Mouse (Mus musculus) limb, embryonic 13.5 days (tissue): ENCODE data around the gene Rnf217. TPM values are rescaled to one million over a fixed set of nuclear protein-coding genes. Genes with fewer than 3 reads are reported as not detected.

ENCODE experiments used
- ATAC-seq: fragments of 200-750 bp; cut with Nextera tagmentation; 2 replicates; pipeline ENCODE4 v1.8.0; 2017; ENCODE audit warnings: low read depth, moderate number of reproducible peaks, moderate TSS enrichment; ENCODE audit not compliant: low FRiP score
- H3K27ac ChIP-seq: fragments of 300-500 bp; sonication (generic); 2 replicates; pipeline ENCODE4 v1.5.1; 2015; ENCODE audit warnings: inconsistent platforms, mild to moderate bottlenecking, moderate library complexity
- H3K27me3 ChIP-seq: fragments of 300-500 bp; sonication (generic); 2 replicates; pipeline ENCODE4 v1.6.1; 2015; ENCODE audit warnings: mild to moderate bottlenecking, inconsistent platforms
- H3K36me3 ChIP-seq: fragments of 300-500 bp; sonication (generic); 2 replicates; pipeline ENCODE4 v1.6.1; 2015; ENCODE audit warnings: inconsistent platforms, mild to moderate bottlenecking, moderate library complexity
- H3K4me1 ChIP-seq: fragments of 300-500 bp; sonication (generic); 2 replicates; pipeline ENCODE4 v1.6.1; 2015; ENCODE audit warnings: inconsistent platforms
- H3K4me2 ChIP-seq: fragments of 300-500 bp; sonication (generic); replicated peaks from 2 replicates; pipeline ENCODE4 v1.6.1; 2015; ENCODE audit warnings: inconsistent platforms, mild to moderate bottlenecking, moderate library complexity
- H3K4me3 ChIP-seq: fragments of 300-500 bp; sonication (generic); 2 replicates; pipeline ENCODE4 v1.5.1; 2015; ENCODE audit warnings: moderate library complexity, mild to moderate bottlenecking, inconsistent platforms
- H3K9ac ChIP-seq: fragments of 300-500 bp; sonication (generic); 2 replicates; pipeline ENCODE4 v1.6.1; 2015; ENCODE audit warnings: mild to moderate bottlenecking, inconsistent platforms
- H3K9me3 ChIP-seq: fragments of 300-500 bp; sonication (generic); 2 replicates; pipeline ENCODE4 v1.6.1; 2016; ENCODE audit warnings: inconsistent platforms
- WGBS: fragments of 180-500 bp; shearing (Covaris S2); methylation state at CpG from one replicate; pipeline ENCODE4 v1.1.7; 2015; 5-methylcytosine and 5-hydroxymethylcytosine counted together
- polyA plus RNA-seq: library from polyadenylated mRNA; unstranded; fragments of >200 nt; fragmentation: Nextera tagmentation; extraction: Ambion mirVana; gene quantifications from 2 replicates; pipeline ENCODE4 v1.2.1, GENCODE M21; 2015

Gene Rnf217
- polyA plus RNA-seq, 1 experiment from 2014 or later = 1.6 TPM

GRCm38 (mm10) chr10:31465840-31466541 is 143.0 kb downstream of the Rnf217 start:
- no peak overlapping the region for H3K9ac ChIP-seq
- no peak overlapping the region for H3K4me2 ChIP-seq
- no peaks in the 10 kb centered on the region for H3K4me1 ChIP-seq
- no peak overlapping the region for H3K4me3 ChIP-seq
- no peaks in the 10 kb centered on the region for H3K27me3 ChIP-seq
- no peak for ATAC-seq
- H3K36me3 ChIP-seq = no peaks in the 10 kb centered on the region
- no peaks in the 10 kb centered on the region for H3K9me3 ChIP-seq
- H3K27ac ChIP-seq = no peak overlapping the region
- 79% methylated on average over 6 of the region's 6 CpGs for WGBS

- no peaks in the 10 kb centered on the region for H3K36me3 ChIP-seq
- no peaks in the 10 kb centered on the region for H3K4me1 ChIP-seq
- ATAC-seq = no peak
- no peak overlapping the region for H3K27ac ChIP-seq
- no peaks in the 10 kb centered on the region for H3K9me3 ChIP-seq
- H3K9ac ChIP-seq = no peak overlapping the region
- H3K27me3 ChIP-seq = no peaks in the 10 kb centered on the region
- 83% methylated on average over 4 of the region's 4 CpGs for WGBS
- H3K4me2 ChIP-seq = no peak overlapping the region
- H3K4me3 ChIP-seq = no peak overlapping the region
Observed at GRCm38 (mm10) chr10:31465424-31465823, 143.6 kb downstream of the Rnf217 start.

DNA sequence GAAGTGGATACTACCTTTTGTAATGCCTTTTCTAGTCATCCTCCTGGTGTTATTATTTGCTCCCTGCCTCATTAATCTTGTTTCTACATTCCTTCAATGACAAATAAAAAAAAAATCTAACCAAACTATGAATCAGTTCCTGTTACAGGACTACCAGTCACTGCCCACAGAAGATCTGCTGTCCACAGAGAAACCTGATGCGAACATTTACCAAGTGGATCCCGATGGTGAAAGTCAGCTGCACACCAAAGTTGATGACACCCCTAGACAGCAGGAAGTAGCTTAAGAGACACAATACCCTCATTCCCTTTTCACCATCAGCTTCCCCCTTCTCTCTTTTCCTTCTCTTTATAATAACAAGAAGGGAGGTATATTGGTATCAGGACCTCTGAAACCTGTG is 145.9 kb downstream of the Rnf217 start:
- Histone ChIP-seq H3K27me3 (no peaks in the 10 kb centered on the region), H3K4me1 (no peaks in the 10 kb centered on the region), H3K9me3 (no peaks in the 10 kb centered on the region), H3K4me2 (no peak overlapping the region), H3K36me3 (no peaks in the 10 kb centered on the region), H3K9ac (no peak overlapping the region), H3K27ac (no peak overlapping the region), H3K4me3 (no peak overlapping the region)
- no peak for ATAC-seq
- WGBS = 91% methylated on average over 2 of the region's 2 CpGs

DNA sequence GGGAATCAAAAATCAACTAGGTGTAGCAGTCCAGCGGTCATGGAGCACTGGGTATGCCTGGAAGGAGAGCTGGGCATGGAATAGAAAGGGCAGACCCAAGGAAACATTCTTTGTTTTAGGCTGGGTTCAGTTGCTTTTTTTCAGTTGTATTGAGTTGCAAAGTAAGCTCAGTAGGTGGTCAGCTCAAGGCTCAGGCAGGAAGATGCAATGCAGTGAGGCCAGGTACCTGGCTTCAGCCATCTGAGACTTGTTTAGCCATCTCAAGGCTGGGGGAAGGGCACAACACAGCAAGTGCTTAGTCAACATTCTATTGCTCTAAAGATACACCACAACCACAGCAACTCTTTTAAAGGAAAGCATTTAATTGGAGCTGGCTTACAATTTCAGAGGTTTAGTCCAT is 152.2 kb downstream of the Rnf217 start:
- no peaks in the 10 kb centered on the region for H3K27me3 ChIP-seq

GRCm38 (mm10) chr10:31447083-31447482 is 161.9 kb downstream of the Rnf217 start:
- Histone ChIP-seq H3K9me3 (no peaks in the 10 kb centered on the region), H3K27ac (no peak overlapping the region), H3K9ac (no peak overlapping the region), H3K27me3 (no peaks in the 10 kb centered on the region), H3K4me3 (no peak overlapping the region), H3K4me2 (no peak overlapping the region), H3K4me1 (no peaks in the 10 kb centered on the region), H3K36me3 (no peaks in the 10 kb centered on the region)
- 38% methylated on average over 1 of the region's 1 CpGs for WGBS
- ATAC-seq = no peak

More for the DNA sequence above, 152.2 kb downstream of the Rnf217 start:
- no peaks in the 10 kb centered on the region for H3K9me3 ChIP-seq
- H3K4me1 ChIP-seq = no peaks in the 10 kb centered on the region
- no peak for ATAC-seq
- no peak overlapping the region for H3K4me3 ChIP-seq
- no peaks in the 10 kb centered on the region for H3K36me3 ChIP-seq
- no peak overlapping the region for H3K4me2 ChIP-seq
- 58% methylated on average over 1 of the region's 1 CpGs for WGBS
- H3K27ac ChIP-seq = no peak overlapping the region
- H3K9ac ChIP-seq = no peak overlapping the region

DNA sequence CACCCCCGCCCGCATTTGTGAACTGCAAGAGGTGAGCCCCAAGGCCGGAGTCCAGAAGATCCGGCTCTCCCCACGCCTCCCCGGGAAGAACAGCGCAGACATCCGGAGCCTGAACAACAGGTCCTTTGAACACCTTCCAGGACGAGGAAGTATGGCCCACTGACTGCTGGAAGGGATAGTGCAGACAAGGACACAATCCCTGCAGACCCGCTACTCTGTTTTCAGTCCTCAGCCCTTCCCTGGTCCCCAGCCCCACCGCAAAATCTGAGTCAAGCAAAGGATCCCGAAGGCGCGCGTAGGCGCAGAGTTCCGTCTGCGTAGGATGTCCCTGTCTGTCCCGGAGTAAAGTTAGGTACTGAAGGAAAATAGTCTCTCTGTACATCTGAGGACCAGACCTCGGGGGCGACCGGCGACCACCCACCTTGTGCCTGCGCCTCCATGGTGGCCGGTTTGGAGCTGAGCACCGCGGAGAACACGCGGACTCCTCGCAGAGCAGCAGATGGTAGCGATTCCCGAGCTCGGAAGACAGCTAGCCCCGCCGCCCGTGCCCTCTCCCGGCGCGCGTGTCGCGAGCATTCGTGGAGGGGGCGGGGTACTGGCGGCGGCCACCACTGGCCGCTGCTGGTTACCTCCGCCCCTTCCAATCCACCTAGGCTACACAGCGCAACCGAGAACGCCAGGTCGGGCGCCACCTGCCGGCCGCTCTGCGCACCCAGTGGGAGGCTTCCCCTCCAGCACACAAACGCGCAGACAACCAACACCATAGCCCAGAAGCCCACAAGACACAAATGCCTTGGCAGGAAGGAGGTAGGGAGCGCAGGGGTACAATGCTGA is 163.5 kb downstream of the Rnf217 start, which contains the start of gene Tpd52l1:
Tpd52l1 (minus strand) TSS at position 668 of the 834 bp plus-strand sequence.
- WGBS = 1% methylated on average over 59 of the region's 59 CpGs
- peak; percentile 99 for ATAC-seq

GRCm38 (mm10) chr10:31444206-31444605 is 164.8 kb downstream of the Rnf217 start:
- Histone ChIP-seq H3K27me3 (no peaks in the 10 kb centered on the region), H3K36me3 (no peaks in the 10 kb centered on the region), H3K27ac (no peak overlapping the region), H3K9me3 (no peaks in the 10 kb centered on the region), H3K9ac (no peak overlapping the region), H3K4me1 (no peaks in the 10 kb centered on the region), H3K4me3 (no peak overlapping the region), H3K4me2 (0 out of 2 replicates have a peak overlapping the region, but pooled peaks have one; percentile 1)
- 51% methylated on average over 7 of the region's 7 CpGs for WGBS
- ATAC-seq = no peak

More for the DNA sequence above, 163.5 kb downstream of the Rnf217 start, which contains the start of gene Tpd52l1:
- H3K9me3 ChIP-seq = no peaks in the 10 kb centered on the region
- no peaks in the 10 kb centered on the region for H3K4me1 ChIP-seq
- H3K27ac ChIP-seq = no peak within 1 kb of the TSS; the same call in 1 of the 2 replicates
- H3K9ac ChIP-seq = peak within 1 kb of the TSS; percentile 76
- H3K27me3 ChIP-seq = no peaks in the 10 kb centered on the region
- peak within 1 kb of the TSS; percentile 80 for H3K4me2 ChIP-seq
- H3K36me3 ChIP-seq = no peaks in the 10 kb centered on the region
- H3K4me3 ChIP-seq = peak within 1 kb of the TSS; percentile 63

Other genes starting within 250 kb of the Rnf217 start
- gene Tpd52l1, start 163.2 kb downstream of the Rnf217 start, polyA plus RNA-seq = 43.2 and 45.6 TPM in 2 replicates